In genomic region chr9:70239229-70239628, GRCm38 (mm10) we compare ENCODE assay signal across 17 mouse cellular contexts.
"Had no signal": no experiment of that assay in that cellular context is flagged by ENCODE, and none has a peak within 500 bp of the region (broad histone marks: within the 10 kb centered on the region; RNA-seq: fewer than 3 reads in every experiment).

No protein-coding gene starts in this region.

- H3K9me3 ChIP-seq: neural tube, embryonic 12.5 days; neural tube, embryonic 13.5 days; neural tube, embryonic 15.5 days; stomach, embryonic 15.5 days had no signal

- H3K4me2 ChIP-seq: neural tube, embryonic 12.5 days; neural tube, embryonic 13.5 days; neural tube, embryonic 15.5 days; stomach, embryonic 15.5 days had no signal

- H3K4me3 ChIP-seq: neural tube, embryonic 12.5 days; neural tube, embryonic 13.5 days; neural tube, embryonic 15.5 days; stomach, embryonic 15.5 days had no signal

- H3K9ac ChIP-seq: neural tube, embryonic 12.5 days; neural tube, embryonic 13.5 days; neural tube, embryonic 15.5 days; stomach, embryonic 15.5 days had no signal

- H3K4me1 ChIP-seq: neural tube, embryonic 12.5 days; neural tube, embryonic 13.5 days had no signal

- H3K27ac ChIP-seq: neural tube, embryonic 12.5 days; neural tube, embryonic 13.5 days; neural tube, embryonic 15.5 days; stomach, embryonic 15.5 days; stomach, postnatal 0 days had no signal

- H3K27me3 ChIP-seq: neural tube, embryonic 12.5 days; neural tube, embryonic 13.5 days; neural tube, embryonic 15.5 days; stomach, embryonic 15.5 days had no signal

- DNase-seq: retina, postnatal 1 day; right cerebral cortex, adult 18-20 months; right cerebral cortex, postnatal 14 days; right cerebral cortex, postnatal 25 days; right cerebral cortex, postnatal 4 days; spleen, adult 18-20 months; thymus, adult 18-20 months; thymus, adult 2 months; thymus, postnatal 14 days; thymus, postnatal 25 days; thymus, postnatal 36 days; thymus, postnatal 4 days had no signal

- H3K36me3 ChIP-seq: neural tube, embryonic 12.5 days; neural tube, embryonic 13.5 days; neural tube, embryonic 15.5 days; stomach, embryonic 15.5 days had no signal
